Mouse (Mus musculus) cerebellum, adult 2 months (tissue): Measurements from ENCODE around the gene Syngap1.
"Not testable (repeated sequence)": the region's sequence is repeated elsewhere in the genome, so short reads cannot be mapped to it uniquely, and the experiment has no call there.

Experiments
- CTCF ChIP-seq: fragments of 200-500 bp; IDR thresholded peaks from 2 replicates; pipeline ENCODE4 v1.5.1; 2011; ENCODE audit warnings: low read depth, mild to moderate bottlenecking, control low read depth, low read length, moderate library complexity, borderline replicate concordance; ENCODE audit not compliant: insufficient read depth
- POLR2A ChIP-seq: fragments of 200-500 bp; IDR thresholded peaks from 2 replicates; pipeline ENCODE4 v1.6.1; 2011; ENCODE audit warnings: low read length, control low read depth, borderline replicate concordance; ENCODE audit not compliant: insufficient read depth

- not testable (repeated sequence) for TF ChIP-seq CTCF, POLR2A
Measured at GRCm38 (mm10) chr17:26907506-26907905, 33.5 kb upstream of the Syngap1 start.
